ENCODE assay signal across 13 mouse cellular contexts in the genomic region with DNA sequence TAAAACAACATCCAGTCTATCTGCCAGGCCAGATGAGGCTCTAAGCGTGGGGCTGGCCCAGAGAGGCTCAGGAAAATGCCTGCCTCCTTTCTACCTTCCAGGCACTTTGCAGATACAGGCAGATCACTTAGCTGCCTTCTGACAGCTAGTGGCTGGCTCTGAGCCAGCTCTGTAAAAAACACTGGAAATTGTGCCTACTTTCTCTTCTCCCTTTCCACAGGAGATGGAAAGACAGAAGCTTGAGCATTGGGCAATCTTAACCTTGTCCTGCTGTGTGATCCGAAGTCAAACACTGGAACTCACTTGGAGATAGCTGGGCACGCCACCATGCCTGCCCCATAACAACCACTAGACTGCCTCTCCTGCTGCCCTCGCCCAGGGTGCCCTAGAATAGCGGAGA.
A peak's percentile ranks its signal among the peaks of the same experiment; 100 is the strongest.
DNase-seq lines count a peak whose midpoint lies in the region; ATAC-seq lines count a peak whose summit lies in the region.
"Had no signal": no experiment of that assay in that cellular context is flagged by ENCODE, and none has a peak within 500 bp of the region (broad histone marks: within the 10 kb centered on the region; RNA-seq: fewer than 3 reads in every experiment).

No protein-coding gene starts in this region.

- peaks cover 5% of the 10 kb centered on the region for H3K4me1 ChIP-seq in embryonic facial prominence, embryonic 14.5 days (ENCODE audit: control insufficient read depth, insufficient read depth, low read length)
- peaks cover 9% of the 10 kb centered on the region for H3K4me1 ChIP-seq in embryonic facial prominence, embryonic 10.5 days
- peaks cover 10% of the 10 kb centered on the region for H3K4me1 ChIP-seq in kidney, embryonic 16.5 days (ENCODE audit: insufficient read depth, low read length)

- peak; percentile 46 for DNase-seq in embryonic facial prominence, embryonic 14.5 days (ENCODE audit: low spot score)
- DNase-seq in embryonic facial prominence, embryonic 10.5 days (ENCODE audit: low spot score): no peak
- DNase-seq in kidney, postnatal 10 days: peak; percentile 37
- DNase-seq in adipocyte (ENCODE audit: low spot score) (peak; percentile 48), liver (no peak)
- DNase-seq in heart, postnatal 10 days: peak; percentile 30 to 41
- DNase-seq: gastrocnemius, adult 2 months; layer of hippocampus, adult 9-11 months; thymus, postnatal 14 days had no signal

- intact Hi-C loops in heart, postnatal 10 days (cut with DNase I): loop anchor here (5.0 kb wide), 2 partner anchors 54 to 249 kb away; no protein-coding TSS in a partner anchor

- WGBS in embryonic facial prominence, embryonic 14.5 days: 70% methylated on average over 5 of the region's 5 CpGs
- 85% methylated on average over 5 of the region's 5 CpGs for WGBS in embryonic facial prominence, embryonic 10.5 days
- 83% methylated on average over 5 of the region's 5 CpGs for WGBS in kidney, embryonic 16.5 days

- H3K27ac ChIP-seq in embryonic facial prominence, embryonic 14.5 days (replicated peaks; ENCODE audit: low read depth, low read length): no peak overlapping the region
- no peak overlapping the region for H3K27ac ChIP-seq in embryonic facial prominence, embryonic 10.5 days (replicated peaks)
- no peak overlapping the region for H3K27ac ChIP-seq in kidney, embryonic 16.5 days (ENCODE audit: low read length)
- H3K27ac ChIP-seq: gastrocnemius, adult 2 months; hindbrain, embryonic 15.5 days had no signal

- no peak overlapping the region for H3K9ac ChIP-seq in embryonic facial prominence, embryonic 14.5 days (ENCODE audit: low read depth, low read length)
- H3K9ac ChIP-seq in kidney, embryonic 16.5 days (replicated peaks; ENCODE audit: low read length): no peak overlapping the region
- H3K9ac ChIP-seq: hindbrain, embryonic 15.5 days had no signal

- H3K36me3 ChIP-seq in embryonic facial prominence, embryonic 14.5 days (ENCODE audit: control insufficient read depth, insufficient read depth, low read length): 0 out of 2 replicates have a peak, but pooled peaks cover 7% of the 10 kb centered on the region
- peaks cover 8% of the 10 kb centered on the region; the same call in 1 of the 2 replicates for H3K36me3 ChIP-seq in embryonic facial prominence, embryonic 10.5 days (replicated peaks)
- H3K36me3 ChIP-seq in kidney, embryonic 16.5 days (ENCODE audit: insufficient read depth, low read length): 0 out of 2 replicates have a peak, but pooled peaks cover 2% of the 10 kb centered on the region
- H3K36me3 ChIP-seq: hindbrain, embryonic 15.5 days had no signal

- ATAC-seq in embryonic facial prominence, embryonic 14.5 days (ENCODE audit: low read depth): no peak; the same call in 1 of the 2 replicates
- no peak for ATAC-seq in kidney, embryonic 16.5 days (ENCODE audit: low FRiP score, low TSS enrichment)

- no peak overlapping the region for H3K4me2 ChIP-seq in embryonic facial prominence, embryonic 14.5 days (ENCODE audit: low read depth, low read length)
- H3K4me2 ChIP-seq in kidney, embryonic 16.5 days (replicated peaks; ENCODE audit: low read depth, low read length): no peak overlapping the region
- H3K4me2 ChIP-seq: hindbrain, embryonic 15.5 days had no signal

- no peaks in the 10 kb centered on the region for H3K27me3 ChIP-seq in embryonic facial prominence, embryonic 14.5 days (replicated peaks; ENCODE audit: control insufficient read depth, insufficient read depth, low read length)
- H3K27me3 ChIP-seq in embryonic facial prominence, embryonic 10.5 days (replicated peaks; ENCODE audit: low read depth, poor library complexity, severe bottlenecking): no peaks in the 10 kb centered on the region
- H3K27me3 ChIP-seq in kidney, embryonic 16.5 days (ENCODE audit: insufficient read depth, low read length): no peaks in the 10 kb centered on the region
- H3K27me3 ChIP-seq: hindbrain, embryonic 15.5 days had no signal

- H3K4me3 ChIP-seq in embryonic facial prominence, embryonic 14.5 days (ENCODE audit: low read depth, low read length): no peak overlapping the region
- no peak overlapping the region for H3K4me3 ChIP-seq in embryonic facial prominence, embryonic 10.5 days
- H3K4me3 ChIP-seq in kidney, embryonic 16.5 days (ENCODE audit: low read length): no peak overlapping the region
- H3K4me3 ChIP-seq: gastrocnemius, adult 2 months; hindbrain, embryonic 15.5 days; megakaryocyte, embryonic 14.5 days; myocyte had no signal

- no peaks in the 10 kb centered on the region for H3K9me3 ChIP-seq in embryonic facial prominence, embryonic 14.5 days (ENCODE audit: control insufficient read depth, low read length)
- peaks cover 5% of the 10 kb centered on the region; the same call in 1 of the 2 replicates for H3K9me3 ChIP-seq in embryonic facial prominence, embryonic 10.5 days
- H3K9me3 ChIP-seq in kidney, embryonic 16.5 days (ENCODE audit: low read length): peaks cover 6% of the 10 kb centered on the region; the same call in 1 of the 2 replicates
- H3K9me3 ChIP-seq: hindbrain, embryonic 15.5 days had no signal

Comparison
In these comparisons a context has a peak if more than half of its experiments do, and no peak if none do; other contexts are left out.
1. DNase-seq: peak in embryonic facial prominence, embryonic 14.5 days (single experiment), kidney, postnatal 10 days (single experiment), adipocyte (single experiment) and heart, postnatal 10 days (2 of 2); none in embryonic facial prominence, embryonic 10.5 days (single experiment) and liver (single experiment).